Mouse (Mus musculus): ENCODE data around the gene Nrxn2.

DNA sequence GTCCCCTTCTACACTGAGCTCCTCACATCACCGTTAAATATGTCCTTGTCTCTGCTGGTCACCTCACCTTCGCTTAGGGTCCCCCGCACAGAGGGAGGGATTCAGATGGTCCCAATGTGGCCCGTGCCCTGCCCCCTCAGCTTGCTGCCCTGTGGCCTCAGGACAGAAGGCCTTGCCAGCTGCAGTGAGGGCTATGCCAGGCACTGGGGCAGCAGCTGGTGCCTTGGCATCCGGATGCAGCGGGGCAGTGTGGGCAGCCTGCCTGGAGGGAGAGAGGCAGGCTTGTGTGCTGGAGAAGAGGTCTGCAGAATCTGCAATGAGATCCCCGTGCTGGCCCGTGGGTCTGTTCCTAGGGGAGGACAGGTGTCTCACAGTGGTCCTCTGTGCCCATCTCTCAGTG, 34.8 kb downstream of the Nrxn2 start:
- TF ChIP-seq POLR2AphosphoS2 (IDR thresholded peaks at IDR 0.05; ENCODE audit: low read depth, low read length) (no peak), ZC3H11A (IDR thresholded peaks at IDR 0.05; ENCODE audit: low read depth, low read length) (no peak), ZNF384 (IDR thresholded peaks at IDR 0.05; ENCODE audit: low read depth, low read length) (no peak), CTCF (conservative IDR thresholded peaks at IDR 0.05 in 1 of 2, IDR thresholded peaks at IDR 0.05 in 1 of 2; ENCODE audit: low read depth in 2 of 2, low read length in 2 of 2) (no peak), ETS1 (conservative IDR thresholded peaks at IDR 0.05; ENCODE audit: low read depth, low read length) (no peak), UBTF (IDR thresholded peaks at IDR 0.05; ENCODE audit: low read depth, low read length) (no peak)

All from CH12.LX (cell line).